Mouse (Mus musculus) liver, embryonic 12.5 days (tissue): Measurements from ENCODE around the gene Dennd2d. TPM values are rescaled to one million over a fixed set of nuclear protein-coding genes. Genes with fewer than 3 reads are reported as not detected.

Source experiments
- ATAC-seq: fragments of 200-750 bp; cut with Nextera tagmentation; 2 replicates; pipeline ENCODE4 v1.8.0; 2017; ENCODE audit warnings: moderate number of reproducible peaks, mild to moderate bottlenecking, moderate library complexity
- H3K27ac ChIP-seq: fragments of 300-500 bp; sonication (generic); 2 replicates; pipeline ENCODE4 v1.5.1; 2016; ENCODE audit warnings: mild to moderate bottlenecking
- H3K27me3 ChIP-seq: fragments of 300-500 bp; sonication (generic); replicated peaks from 2 replicates; pipeline ENCODE4 v1.6.1; 2016; ENCODE audit warnings: mild to moderate bottlenecking, moderate library complexity
- H3K36me3 ChIP-seq: fragments of 300-500 bp; sonication (generic); 2 replicates; pipeline ENCODE4 v1.6.1; 2016; ENCODE audit warnings: mild to moderate bottlenecking, moderate library complexity
- H3K4me1 ChIP-seq: fragments of 300-500 bp; sonication (generic); 2 replicates; pipeline ENCODE4 v1.6.1; 2016
- H3K4me2 ChIP-seq: fragments of 300-500 bp; sonication (generic); 2 replicates; pipeline ENCODE4 v1.6.1; 2016; ENCODE audit warnings: mild to moderate bottlenecking, moderate library complexity
- H3K4me3 ChIP-seq: fragments of 300-500 bp; sonication (generic); 2 replicates; pipeline ENCODE4 v1.5.1; 2016; ENCODE audit warnings: mild to moderate bottlenecking, moderate library complexity
- H3K9ac ChIP-seq: fragments of 300-500 bp; sonication (generic); 2 replicates; pipeline ENCODE4 v1.6.1; 2016; ENCODE audit warnings: mild to moderate bottlenecking, moderate library complexity
- H3K9me3 ChIP-seq: fragments of 300-500 bp; sonication (generic); replicated peaks from 2 replicates; pipeline ENCODE4 v1.6.1; 2016; ENCODE audit warnings: mild to moderate bottlenecking, moderate library complexity
- WGBS: fragments of 180-500 bp; shearing (Covaris S2); methylation state at CpG from one replicate; pipeline ENCODE4 v1.1.7; 2016; ENCODE audit not compliant: insufficient replicate concordance; 5-methylcytosine and 5-hydroxymethylcytosine counted together
- polyA plus RNA-seq: library from polyadenylated mRNA; unstranded; fragments of >200 nt; fragmentation: Nextera tagmentation; extraction: Ambion mirVana; gene quantifications from 2 replicates; pipeline ENCODE4 v1.2.1, GENCODE M21; 2016

Dennd2d gene
- 4.6 and 4.9 TPM in 2 replicates for polyA plus RNA-seq

DNA sequence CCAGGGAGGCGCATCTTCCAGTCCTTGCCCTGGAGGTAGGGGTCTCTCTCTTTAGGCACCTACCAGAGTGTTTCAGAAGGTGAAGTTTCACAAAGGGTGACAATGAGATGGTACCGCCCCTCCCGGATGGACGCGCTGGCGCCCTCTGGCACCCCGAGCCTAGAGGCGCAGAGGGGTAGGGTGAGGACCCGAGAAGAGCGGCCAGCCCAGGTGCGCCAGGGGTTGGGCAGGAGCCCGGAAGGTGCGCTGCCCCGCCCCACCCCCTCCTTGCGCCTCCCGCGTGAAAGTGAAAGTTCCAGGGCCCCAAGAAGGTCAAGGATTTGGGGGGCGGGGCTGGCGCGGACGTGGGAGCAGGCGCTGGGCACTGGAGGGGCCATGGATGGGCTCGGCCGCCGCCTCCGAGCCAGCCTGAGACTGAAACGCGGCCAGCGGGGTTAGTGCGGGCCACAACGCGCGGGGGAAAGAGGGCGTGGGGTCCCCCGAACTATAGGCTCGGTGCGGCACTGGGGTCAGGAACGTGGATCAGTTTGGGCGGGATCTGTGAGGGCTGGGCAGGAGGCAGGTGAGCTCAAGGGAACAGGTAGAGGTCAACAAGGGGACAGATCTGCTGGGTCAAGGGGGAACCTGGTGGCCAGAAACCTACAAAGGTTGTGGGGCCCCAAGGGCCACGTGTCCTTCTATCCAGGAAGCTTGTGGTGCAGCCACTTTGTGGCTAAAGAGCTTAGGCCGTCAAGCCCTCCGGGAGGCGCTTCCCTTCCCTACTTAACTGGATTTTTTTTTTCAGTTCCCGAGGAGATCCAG, at the start of gene Dennd2d:
Dennd2d (plus strand) TSS at position 125 of the 801 bp plus-strand sequence.
- Histone ChIP-seq H3K36me3 (no peaks in the 10 kb centered on the region), H3K9me3 (no peaks in the 10 kb centered on the region), H3K27me3 (0 out of 2 replicates have a peak, but pooled peaks cover 4% of the 10 kb centered on the region), H3K9ac (peak within 1 kb of the TSS; percentile 76), H3K4me2 (peak within 1 kb of the TSS; percentile 96), H3K4me3 (peak within 1 kb of the TSS; percentile 75), H3K4me1 (peaks cover 25% of the 10 kb centered on the region), H3K27ac (peak within 1 kb of the TSS; percentile 41)
- under 1% methylated on average over 44 of the region's 44 CpGs for WGBS
- peak; percentile 79 for ATAC-seq

DNA sequence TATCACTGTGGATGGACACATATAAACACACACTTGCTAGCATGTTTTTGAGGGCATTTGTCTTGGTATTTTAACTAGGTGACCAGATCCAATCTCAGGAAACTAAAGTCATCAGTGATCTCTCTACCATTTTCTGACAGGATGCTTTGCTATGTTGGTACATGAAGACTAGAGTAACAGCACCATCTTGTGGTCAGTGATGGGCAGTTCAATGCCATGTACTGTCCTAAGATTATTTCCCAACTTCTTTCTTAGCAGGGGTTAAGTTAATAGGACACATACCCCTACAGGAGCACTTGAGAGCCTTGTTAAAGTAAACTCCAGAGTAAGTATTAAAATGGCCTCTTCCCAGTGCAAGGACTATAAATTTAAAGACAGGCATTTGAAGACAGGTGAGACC, 33.6 kb upstream of the Dennd2d start:
- H3K27me3 ChIP-seq = no peaks in the 10 kb centered on the region
- no peaks in the 10 kb centered on the region for H3K4me1 ChIP-seq
- no peaks in the 10 kb centered on the region for H3K36me3 ChIP-seq
- no peak overlapping the region for H3K9ac ChIP-seq
- no peaks in the 10 kb centered on the region for H3K9me3 ChIP-seq
- H3K27ac ChIP-seq = no peak overlapping the region
- no peak overlapping the region for H3K4me2 ChIP-seq
- ATAC-seq = no peak
- no peak overlapping the region for H3K4me3 ChIP-seq

DNA sequence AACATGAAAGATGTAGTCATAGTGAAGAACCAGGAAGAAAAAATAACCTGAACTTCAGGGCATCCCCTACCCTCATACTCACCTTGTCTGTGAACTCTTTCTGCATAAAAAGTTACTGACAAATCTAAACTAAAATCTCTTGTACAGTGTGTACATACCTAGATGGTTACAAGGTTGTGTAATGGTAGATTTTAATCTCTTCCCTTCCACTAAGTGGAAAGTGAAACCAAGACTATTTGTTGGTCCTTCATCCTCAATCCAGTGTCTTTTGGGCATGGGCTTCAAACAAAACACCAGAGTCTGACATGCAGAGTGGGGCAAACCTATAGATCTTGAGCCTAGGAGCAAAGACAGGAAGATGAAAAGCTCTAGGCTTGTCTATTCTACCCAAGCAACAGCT, 33.2 kb upstream of the Dennd2d start:
- H3K9ac ChIP-seq = no peak overlapping the region
- H3K4me1 ChIP-seq = no peaks in the 10 kb centered on the region
- H3K27me3 ChIP-seq = no peaks in the 10 kb centered on the region
- H3K4me2 ChIP-seq = no peak overlapping the region
- H3K4me3 ChIP-seq = no peak overlapping the region
- H3K27ac ChIP-seq = no peak overlapping the region
- no peaks in the 10 kb centered on the region for H3K36me3 ChIP-seq
- no peak for ATAC-seq
- H3K9me3 ChIP-seq = no peaks in the 10 kb centered on the region

DNA sequence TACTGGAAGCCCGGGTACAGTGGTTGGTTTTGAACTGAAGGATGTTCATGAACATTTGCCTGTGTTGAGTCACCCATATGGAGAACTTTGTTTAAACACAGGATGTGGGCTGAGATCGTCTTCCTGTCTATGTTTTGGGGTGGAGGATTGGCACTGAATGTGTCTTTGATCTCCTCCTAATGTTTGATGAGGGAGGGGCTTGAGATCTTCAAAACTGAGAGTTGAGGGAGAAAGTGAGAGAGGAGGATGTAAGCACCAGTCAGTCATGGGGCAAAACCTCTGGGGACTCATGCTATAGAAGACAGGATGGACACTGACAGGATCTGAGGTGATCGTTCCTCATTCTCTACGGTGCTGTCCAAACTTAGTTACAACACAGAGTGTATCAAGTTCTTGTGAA, 32.6 kb upstream of the Dennd2d start:
- no peak overlapping the region for H3K27ac ChIP-seq
- no peak for ATAC-seq
- no peaks in the 10 kb centered on the region for H3K36me3 ChIP-seq
- H3K9me3 ChIP-seq = no peaks in the 10 kb centered on the region
- 42% methylated on average over 4 of the region's 4 CpGs for WGBS
- no peaks in the 10 kb centered on the region for H3K27me3 ChIP-seq
- H3K4me3 ChIP-seq = no peak overlapping the region
- no peaks in the 10 kb centered on the region for H3K4me1 ChIP-seq
- H3K4me2 ChIP-seq = no peak overlapping the region
- no peak overlapping the region for H3K9ac ChIP-seq

DNA sequence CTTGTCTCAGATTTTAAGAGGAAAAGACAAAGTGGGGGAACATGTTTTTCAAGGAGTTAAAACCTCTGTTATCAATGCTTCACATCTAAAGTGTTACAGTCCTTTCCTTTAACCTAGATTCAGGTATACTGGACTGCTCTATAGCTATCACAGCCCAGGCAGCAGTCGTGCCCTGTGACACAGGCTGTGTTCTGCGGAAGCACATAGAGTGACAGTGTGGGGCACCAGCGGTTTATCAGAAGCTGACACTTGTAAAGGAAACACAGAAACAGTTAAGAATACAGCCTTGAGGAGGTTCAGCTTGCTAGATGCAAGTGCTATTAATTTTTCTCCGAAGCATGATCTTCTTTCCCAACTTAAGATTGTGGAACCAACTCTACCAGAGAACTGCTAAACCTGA, 29.6 kb upstream of the Dennd2d start:
- no peaks in the 10 kb centered on the region for H3K27me3 ChIP-seq
- H3K4me1 ChIP-seq = no peaks in the 10 kb centered on the region
- H3K4me2 ChIP-seq = no peak overlapping the region
- ATAC-seq = peak; percentile 68
- 28% methylated on average over 4 of the region's 4 CpGs for WGBS
- no peak overlapping the region for H3K27ac ChIP-seq
- H3K4me3 ChIP-seq = no peak overlapping the region
- H3K36me3 ChIP-seq = no peaks in the 10 kb centered on the region
- H3K9ac ChIP-seq = no peak overlapping the region
- H3K9me3 ChIP-seq = no peaks in the 10 kb centered on the region

DNA sequence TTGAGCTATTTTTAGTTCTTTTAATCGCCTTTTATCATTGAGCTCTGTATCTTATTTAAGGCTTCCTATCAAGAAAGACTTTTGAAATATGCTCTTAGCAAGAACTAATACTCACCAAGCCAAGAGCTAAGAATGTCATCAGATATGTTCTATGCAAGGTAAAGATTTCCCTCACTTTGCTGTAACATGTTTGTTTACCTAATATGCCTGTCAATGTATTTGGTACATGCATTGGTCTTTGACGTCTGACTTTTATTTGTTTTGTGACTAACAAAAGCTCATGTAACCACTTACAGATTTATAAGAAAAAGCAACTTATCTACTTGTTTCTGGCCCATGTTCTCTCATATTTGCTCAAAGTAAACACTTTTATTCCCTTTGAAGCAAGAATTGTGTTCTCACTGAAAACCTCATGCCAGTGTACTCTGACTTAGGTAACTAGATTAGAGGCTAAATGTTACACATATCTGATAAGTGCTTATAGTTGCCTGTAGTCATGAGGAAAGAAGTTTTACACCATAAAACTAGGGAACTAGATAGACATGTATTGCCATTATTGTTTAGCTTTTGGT, 24.8 kb upstream of the Dennd2d start:
- H3K4me2 ChIP-seq = no peak overlapping the region
- H3K9ac ChIP-seq = no peak overlapping the region
- H3K27ac ChIP-seq = no peak overlapping the region
- no peaks in the 10 kb centered on the region for H3K4me1 ChIP-seq
- no peak for ATAC-seq
- 61% methylated on average over 2 of the region's 2 CpGs for WGBS
- H3K9me3 ChIP-seq = no peaks in the 10 kb centered on the region
- no peak overlapping the region for H3K4me3 ChIP-seq
- H3K36me3 ChIP-seq = no peaks in the 10 kb centered on the region
- no peaks in the 10 kb centered on the region for H3K27me3 ChIP-seq

DNA sequence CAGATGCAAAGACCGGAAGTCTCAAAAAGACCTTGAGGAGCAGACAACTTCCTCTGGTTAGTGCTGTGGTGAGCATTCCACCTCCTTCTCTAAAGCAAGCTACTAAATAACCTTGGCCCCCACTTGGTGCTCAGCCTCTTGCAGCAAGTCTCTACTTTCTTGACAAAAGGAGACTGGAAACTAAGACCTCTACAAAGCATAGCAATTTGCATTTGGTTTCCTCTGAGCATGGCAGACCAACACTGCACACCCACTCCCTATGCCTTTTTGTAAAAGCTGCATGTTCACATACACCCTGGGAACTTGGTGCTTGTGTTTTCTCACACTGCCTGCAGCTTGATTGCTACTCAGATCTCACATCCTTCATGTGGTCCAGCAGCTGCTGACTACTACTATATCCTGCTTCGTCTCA, 20.1 kb upstream of the Dennd2d start:
- H3K9me3 ChIP-seq = no peaks in the 10 kb centered on the region
- H3K27ac ChIP-seq = no peak overlapping the region
- no peak for ATAC-seq
- H3K36me3 ChIP-seq = no peaks in the 10 kb centered on the region
- H3K4me1 ChIP-seq = no peaks in the 10 kb centered on the region
- no peaks in the 10 kb centered on the region for H3K27me3 ChIP-seq
- no peak overlapping the region for H3K4me3 ChIP-seq
- no peak overlapping the region for H3K9ac ChIP-seq
- no peak overlapping the region for H3K4me2 ChIP-seq
- WGBS = 49% methylated on average over 2 of the region's 2 CpGs

DNA sequence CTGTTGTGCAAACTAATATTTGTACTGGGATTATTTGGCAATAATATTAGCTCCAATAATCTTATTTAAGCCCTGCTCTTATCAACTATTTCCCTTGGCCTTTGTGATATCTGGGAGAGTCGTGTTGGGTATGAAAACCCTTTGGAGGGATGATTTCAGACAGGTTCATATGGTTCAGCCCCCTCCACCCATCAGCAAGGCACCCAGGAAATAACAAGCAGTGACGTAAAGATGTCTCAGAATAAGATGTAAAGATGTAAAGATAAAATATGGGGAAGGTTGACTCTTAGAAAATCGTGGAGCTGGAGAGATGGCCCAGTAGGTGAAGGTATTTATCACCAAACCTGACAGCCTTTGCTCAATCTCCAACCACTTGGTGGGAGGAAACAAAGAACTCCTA, 19.7 kb upstream of the Dennd2d start:
- 33% methylated on average over 3 of the region's 3 CpGs for WGBS
- no peak overlapping the region for H3K4me2 ChIP-seq
- H3K27ac ChIP-seq = no peak overlapping the region
- no peak overlapping the region for H3K4me3 ChIP-seq
- no peaks in the 10 kb centered on the region for H3K9me3 ChIP-seq
- ATAC-seq = no peak
- H3K9ac ChIP-seq = no peak overlapping the region
- no peaks in the 10 kb centered on the region for H3K36me3 ChIP-seq
- no peaks in the 10 kb centered on the region for H3K27me3 ChIP-seq
- H3K4me1 ChIP-seq = no peaks in the 10 kb centered on the region

DNA sequence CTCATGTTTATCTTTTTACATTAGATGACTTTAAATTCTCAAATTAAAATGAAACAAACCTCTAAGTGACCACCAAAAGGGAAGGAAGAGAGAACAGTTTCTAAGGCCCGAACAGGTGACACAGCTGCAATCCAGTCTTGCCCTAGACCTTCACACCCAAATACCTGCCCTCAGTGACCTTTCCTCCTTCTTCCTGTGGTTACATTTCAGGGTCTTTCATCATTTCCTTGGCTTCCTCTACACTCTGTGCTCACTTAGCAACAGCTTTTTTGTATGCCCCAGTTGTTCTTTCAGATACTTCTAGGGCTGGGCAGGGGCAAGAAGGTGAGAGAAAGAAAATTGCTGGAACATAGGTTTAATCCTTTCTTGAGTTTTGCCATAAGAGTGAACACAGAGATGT, 17.5 kb upstream of the Dennd2d start:
- no peaks in the 10 kb centered on the region for H3K27me3 ChIP-seq
- H3K9me3 ChIP-seq = no peaks in the 10 kb centered on the region
- H3K4me1 ChIP-seq = no peaks in the 10 kb centered on the region
- no peak overlapping the region for H3K27ac ChIP-seq
- 67% methylated on average over 1 of the region's 1 CpGs for WGBS
- H3K9ac ChIP-seq = no peak overlapping the region
- H3K4me2 ChIP-seq = no peak overlapping the region
- H3K4me3 ChIP-seq = no peak overlapping the region
- no peak for ATAC-seq
- no peaks in the 10 kb centered on the region for H3K36me3 ChIP-seq

DNA sequence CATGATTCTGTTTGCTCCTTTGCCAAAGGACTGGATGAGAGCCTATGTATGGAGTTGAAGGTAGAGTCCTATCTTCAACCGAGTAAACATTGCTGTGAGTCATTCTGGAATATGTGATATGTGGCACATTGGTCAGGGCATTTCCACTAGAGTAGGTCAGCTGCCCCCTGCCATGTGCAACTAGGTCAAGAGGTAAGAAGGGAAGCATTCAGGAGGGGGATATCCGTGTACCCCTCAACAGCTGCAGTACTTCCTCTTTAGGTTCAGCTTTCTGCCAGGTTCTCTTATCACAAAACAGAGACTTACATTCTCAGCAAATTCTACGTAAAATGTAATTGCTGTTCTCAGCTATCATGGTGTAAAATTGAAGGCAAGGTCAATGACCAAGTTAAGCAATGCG, 8.0 kb upstream of the Dennd2d start:
- no peak for ATAC-seq
- no peak overlapping the region for H3K27ac ChIP-seq
- H3K36me3 ChIP-seq = no peaks in the 10 kb centered on the region
- H3K4me1 ChIP-seq = no peaks in the 10 kb centered on the region
- H3K4me2 ChIP-seq = no peak overlapping the region
- H3K27me3 ChIP-seq = no peaks in the 10 kb centered on the region
- 43% methylated on average over 4 of the region's 4 CpGs for WGBS
- no peaks in the 10 kb centered on the region for H3K9me3 ChIP-seq
- H3K9ac ChIP-seq = no peak overlapping the region
- no peak overlapping the region for H3K4me3 ChIP-seq

DNA sequence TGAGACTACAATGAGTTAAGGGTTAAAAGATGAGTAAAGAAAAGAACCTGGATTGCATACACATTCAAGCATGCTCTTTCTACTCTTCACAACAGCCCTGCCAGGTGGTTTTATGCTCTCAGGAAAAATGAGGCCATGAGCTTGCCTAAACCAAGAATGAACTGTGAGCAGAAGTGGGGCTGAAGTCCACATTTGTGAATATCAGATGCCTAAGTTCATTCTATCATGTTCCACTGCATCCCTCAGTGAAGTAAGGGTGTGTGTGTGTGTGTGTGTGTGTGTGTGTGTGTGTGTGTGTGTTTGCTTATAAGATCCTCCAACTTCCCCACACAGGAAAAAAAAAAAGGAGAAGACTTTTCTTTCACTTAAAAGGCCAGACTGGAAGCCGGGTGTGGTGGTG, 5.3 kb upstream of the Dennd2d start:
- ATAC-seq = no peak
- H3K9ac ChIP-seq = no peak overlapping the region
- WGBS = 75% methylated on average over 1 of the region's 1 CpGs
- no peak overlapping the region for H3K4me2 ChIP-seq
- no peak overlapping the region for H3K4me3 ChIP-seq
- no peaks in the 10 kb centered on the region for H3K36me3 ChIP-seq
- H3K4me1 ChIP-seq = no peaks in the 10 kb centered on the region
- no peak overlapping the region for H3K27ac ChIP-seq
- 0 out of 2 replicates have a peak, but pooled peaks cover 4% of the 10 kb centered on the region for H3K27me3 ChIP-seq
- H3K9me3 ChIP-seq = no peaks in the 10 kb centered on the region

DNA sequence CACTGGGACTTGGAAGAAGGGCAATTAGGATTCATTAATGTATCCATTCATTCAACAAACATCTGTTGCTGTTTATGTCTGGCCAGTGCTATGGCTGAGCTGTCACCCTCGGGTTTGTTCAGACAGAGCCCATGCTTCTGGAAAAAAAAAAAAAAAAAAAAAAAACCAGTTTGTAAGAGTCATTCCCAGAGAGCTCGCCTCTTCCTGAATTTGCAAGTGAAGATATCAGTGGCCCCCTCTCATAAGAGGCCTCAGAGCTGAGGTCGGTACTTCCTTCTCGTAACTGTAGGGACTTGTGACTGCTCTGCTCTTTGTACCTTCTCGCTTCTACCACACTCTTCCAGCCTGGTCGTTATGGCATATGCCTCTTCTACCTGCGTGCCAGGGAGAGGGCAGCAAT, 1.1 kb downstream of the Dennd2d start:
- H3K9ac ChIP-seq = no peak overlapping the region; the same call in 1 of the 2 replicates
- H3K27ac ChIP-seq = peak overlapping the region; percentile 61
- no peaks in the 10 kb centered on the region for H3K36me3 ChIP-seq
- no peaks in the 10 kb centered on the region for H3K9me3 ChIP-seq
- peak; percentile 48 for ATAC-seq
- WGBS = 13% methylated on average over 7 of the region's 7 CpGs
- peaks cover 25% of the 10 kb centered on the region for H3K4me1 ChIP-seq
- peak overlapping the region; percentile 96 for H3K4me2 ChIP-seq
- 0 out of 2 replicates have a peak, but pooled peaks cover 4% of the 10 kb centered on the region for H3K27me3 ChIP-seq
- peak overlapping the region; percentile 75; the same call in 1 of the 2 replicates for H3K4me3 ChIP-seq
